Mouse (Mus musculus) forebrain, embryonic 14.5 days (tissue): ENCODE data around the gene Gm6205. TPM values are rescaled to one million over a fixed set of nuclear protein-coding genes. Genes with fewer than 3 reads are reported as not detected.
"Not testable (repeated sequence)": the region's sequence is repeated elsewhere in the genome, so short reads cannot be mapped to it uniquely, and the experiment has no call there.

Source experiments
- ATAC-seq: fragments of 200-750 bp; cut with Nextera tagmentation; 2 replicates; pipeline ENCODE4 v1.8.0; 2017; ENCODE audit warnings: mild to moderate bottlenecking, moderate library complexity
- DNase-seq: peaks from one replicate; pipeline ENCODE4 v3.0.0-alpha.2; 2015; ENCODE audit warnings: low spot score
- H3K27ac ChIP-seq: fragments of 300-500 bp; sonication (generic); 2 replicates; pipeline ENCODE4 v1.5.1; 2014; ENCODE audit warnings: low read depth, mild to moderate bottlenecking, control low read depth, low read length, moderate library complexity
- H3K27me3 ChIP-seq: fragments of 300-500 bp; sonication (generic); replicated peaks from 2 replicates; pipeline ENCODE4 v1.6.1; 2014; ENCODE audit warnings: low read length, control low read depth, mixed read lengths; ENCODE audit not compliant: control insufficient read depth, insufficient read depth
- H3K36me3 ChIP-seq: fragments of 300-500 bp; sonication (generic); 2 replicates; pipeline ENCODE4 v1.6.1; 2014; ENCODE audit warnings: low read length, control low read depth; ENCODE audit not compliant: control insufficient read depth, insufficient read depth
- H3K4me1 ChIP-seq: fragments of 300-500 bp; sonication (generic); 2 replicates; pipeline ENCODE4 v1.6.1; 2014; ENCODE audit warnings: antibody characterized with exemption, low read length, control low read depth; ENCODE audit not compliant: control insufficient read depth, insufficient read depth
- H3K4me2 ChIP-seq: fragments of 300-500 bp; sonication (generic); 2 replicates; pipeline ENCODE4 v1.6.1; 2014; ENCODE audit warnings: mild to moderate bottlenecking, control low read depth, low read length
- H3K4me3 ChIP-seq: fragments of 300-500 bp; sonication (generic); 2 replicates; pipeline ENCODE4 v1.5.1; 2014; ENCODE audit warnings: low read depth, low read length, control low read depth
- H3K9ac ChIP-seq: fragments of 300-500 bp; sonication (generic); 2 replicates; pipeline ENCODE4 v1.6.1; 2014; ENCODE audit warnings: mild to moderate bottlenecking, low read length, control low read depth, moderate library complexity
- H3K9me3 ChIP-seq: fragments of 300-500 bp; sonication (generic); replicated peaks from 2 replicates; pipeline ENCODE4 v1.6.1; 2016; ENCODE audit warnings: low read length, control low read depth, mixed read lengths; ENCODE audit not compliant: control insufficient read depth
- WGBS: fragments of 180-500 bp; shearing (Covaris S2); extraction: QIAGEN DNeasy Blood & Tissue Kit; methylation state at CpG from one replicate; pipeline ENCODE4 v1.1.7; 2014; 5-methylcytosine and 5-hydroxymethylcytosine counted together
- polyA plus RNA-seq: library from polyadenylated mRNA; unstranded; fragments of >200 nt; fragmentation: Nextera tagmentation; extraction: Ambion mirVana; gene quantifications from 2 replicates; pipeline ENCODE4 v1.2.1, GENCODE M21; 2014

Gm6205 gene
- not detected in 2 replicates for polyA plus RNA-seq

DNA sequence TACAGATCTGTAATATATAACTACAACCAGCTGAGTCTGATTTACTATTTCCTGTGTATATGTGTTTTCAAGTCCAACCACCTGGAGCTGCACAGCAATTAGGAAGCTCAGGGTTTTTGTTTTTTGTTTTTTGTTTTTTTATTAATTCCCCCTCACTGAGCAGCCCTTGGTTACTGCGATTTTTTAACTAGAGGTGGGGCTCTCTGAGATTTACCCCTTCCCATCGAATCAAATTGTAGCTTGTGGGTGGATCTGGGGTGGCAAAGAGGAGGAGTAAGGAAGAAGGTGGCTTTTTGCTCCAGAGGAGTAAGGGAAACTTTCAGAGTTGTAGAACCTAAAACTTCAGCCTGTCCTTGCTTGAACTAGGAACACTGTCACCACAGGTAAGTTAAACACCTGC is at the start of gene Gm6205:
Gene Gm6205, plus strand, starts transcription at position 301 of the 400 bp plus-strand sequence.
- not testable (repeated sequence) for H3K9me3 ChIP-seq, H3K36me3 ChIP-seq, ATAC-seq, H3K4me2 ChIP-seq, H3K27ac ChIP-seq, H3K4me3 ChIP-seq, H3K9ac ChIP-seq, H3K4me1 ChIP-seq, H3K27me3 ChIP-seq, DNase-seq
- no CpG with 5 or more reads among the region's 2 CpGs for WGBS

GRCm38 (mm10) chr5:94616242-94616641 is 31.9 kb upstream of the Gm6205 start, which contains the start of gene Gm3147:
Gene Gm3147 (minus strand): TSS chr5:94616342.
- H3K36me3 ChIP-seq, ATAC-seq, H3K4me1 ChIP-seq, H3K4me3 ChIP-seq, H3K9ac ChIP-seq, DNase-seq, H3K27ac ChIP-seq, H3K27me3 ChIP-seq, H3K4me2 ChIP-seq, H3K9me3 ChIP-seq: not testable (repeated sequence)
- WGBS: no CpG with 5 or more reads among the region's 1 CpGs

GRCm38 (mm10) chr5:94623679-94624078 is 24.5 kb upstream of the Gm6205 start, which contains the start of gene Gm6509:
Gene Gm6509 (plus strand): TSS chr5:94623979.
- H3K9me3 ChIP-seq, H3K4me2 ChIP-seq, H3K36me3 ChIP-seq, H3K27ac ChIP-seq, DNase-seq, H3K27me3 ChIP-seq, H3K4me1 ChIP-seq, H3K9ac ChIP-seq, H3K4me3 ChIP-seq, ATAC-seq: not testable (repeated sequence)
- no CpG with 5 or more reads among the region's 2 CpGs for WGBS

Other genes with a start within 250 kb of the Gm6205 start
- gene Gm7682, start 202.6 kb upstream of the Gm6205 start, polyA plus RNA-seq: not detected in 2 replicates
- not detected in 2 replicates for gene Gm3139, start 122.1 kb upstream of the Gm6205 start, polyA plus RNA-seq
- not detected in 2 replicates for gene Gm3147, start 32.0 kb upstream of the Gm6205 start, polyA plus RNA-seq
- not detected in 2 replicates for gene Gm6509, start 24.4 kb upstream of the Gm6205 start, polyA plus RNA-seq
- not detected in 2 replicates for gene Gm3183, start 217.1 kb downstream of the Gm6205 start, polyA plus RNA-seq